Mouse (Mus musculus): ENCODE data around the gene Ell.

Gene Ell

GRCm38 (mm10) chr8:70600473-70601270, 61.4 kb downstream of the Ell start:
- peak in 1 of 2 experiments; percentile 48 for DNase-seq

GRCm38 (mm10) chr8:70601271-70601649, 62.0 kb downstream of the Ell start:
- DNase-seq = peak; percentile 75 to 83

DNA sequence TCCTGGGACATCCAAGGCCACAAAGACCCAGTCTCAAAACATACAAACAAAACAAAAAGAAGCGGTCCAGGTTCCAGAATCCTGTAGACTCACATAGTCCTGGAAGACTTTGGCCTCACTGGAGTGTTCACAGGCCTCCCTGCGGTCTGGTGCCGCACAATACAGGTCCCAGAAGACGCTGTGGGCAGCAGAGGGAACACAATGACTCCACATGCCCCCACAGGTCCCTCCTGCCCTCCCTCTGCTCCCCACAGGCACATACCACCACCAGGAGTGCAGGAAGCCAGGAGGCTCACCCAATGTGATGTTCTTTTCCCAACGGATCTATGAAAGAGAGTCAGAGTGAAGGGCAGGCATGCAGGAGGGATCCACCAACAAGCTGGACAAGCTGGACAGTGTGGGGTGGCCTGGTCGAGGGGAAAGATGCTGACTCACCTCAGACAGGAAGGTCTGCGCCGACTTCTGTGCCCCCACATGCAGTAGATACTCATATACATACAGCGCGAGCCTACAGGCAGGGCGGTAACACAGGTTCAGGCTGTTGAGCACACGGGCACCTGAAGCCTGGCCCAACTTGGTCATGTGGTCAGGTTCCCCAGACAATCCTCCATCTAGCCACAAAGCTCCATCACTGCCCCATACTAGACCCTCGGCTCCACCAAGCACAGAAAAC, 63.0 kb downstream of the Ell start:
- DNase-seq = no peak

- DNase-seq = no peak
Measured at GRCm38 (mm10) chr8:70604558-70604957, 65.3 kb downstream of the Ell start.

DNA sequence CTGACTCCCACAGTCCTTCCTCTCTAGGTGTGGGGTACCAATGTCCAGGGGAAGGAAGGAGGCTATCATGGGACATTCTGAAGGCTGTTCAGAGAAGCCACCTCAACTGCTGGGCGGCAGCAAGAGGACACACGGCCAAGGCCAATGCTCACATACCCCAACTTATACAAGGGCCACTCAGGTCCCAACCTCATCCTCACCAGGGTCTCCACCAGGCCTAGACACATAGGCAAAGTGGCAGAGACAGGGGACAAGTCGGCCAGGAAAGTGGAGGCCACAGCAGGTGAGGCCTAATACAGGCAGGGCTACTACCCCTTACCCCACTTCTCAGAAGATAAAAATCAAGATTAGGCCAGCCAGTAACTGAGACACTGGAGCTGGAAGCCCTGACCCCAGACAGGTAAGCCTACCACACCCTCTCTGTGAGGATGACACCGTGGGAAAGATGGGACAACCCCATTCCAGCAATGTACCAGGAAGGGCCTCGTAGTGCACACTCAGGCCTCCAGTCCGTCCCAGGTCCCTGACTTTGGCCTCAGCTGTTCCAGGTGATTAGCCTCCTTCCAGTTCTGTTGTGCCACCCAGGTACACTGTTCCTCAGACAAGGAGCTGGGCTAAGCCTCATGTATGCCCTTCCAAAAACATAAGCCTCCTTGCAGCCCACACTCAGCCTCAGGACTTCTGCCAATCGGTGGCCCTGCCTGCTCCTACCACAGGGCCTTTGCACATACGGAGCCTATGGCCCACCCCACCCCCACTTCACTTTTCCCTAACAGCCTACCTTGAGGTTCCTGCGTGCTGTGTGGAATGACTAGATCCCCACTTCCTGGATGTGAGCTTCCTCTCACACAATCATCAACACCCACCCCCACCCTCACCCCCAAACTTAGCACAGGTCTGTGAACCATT, 66.9 kb downstream of the Ell start:
- no peak for DNase-seq

DNA sequence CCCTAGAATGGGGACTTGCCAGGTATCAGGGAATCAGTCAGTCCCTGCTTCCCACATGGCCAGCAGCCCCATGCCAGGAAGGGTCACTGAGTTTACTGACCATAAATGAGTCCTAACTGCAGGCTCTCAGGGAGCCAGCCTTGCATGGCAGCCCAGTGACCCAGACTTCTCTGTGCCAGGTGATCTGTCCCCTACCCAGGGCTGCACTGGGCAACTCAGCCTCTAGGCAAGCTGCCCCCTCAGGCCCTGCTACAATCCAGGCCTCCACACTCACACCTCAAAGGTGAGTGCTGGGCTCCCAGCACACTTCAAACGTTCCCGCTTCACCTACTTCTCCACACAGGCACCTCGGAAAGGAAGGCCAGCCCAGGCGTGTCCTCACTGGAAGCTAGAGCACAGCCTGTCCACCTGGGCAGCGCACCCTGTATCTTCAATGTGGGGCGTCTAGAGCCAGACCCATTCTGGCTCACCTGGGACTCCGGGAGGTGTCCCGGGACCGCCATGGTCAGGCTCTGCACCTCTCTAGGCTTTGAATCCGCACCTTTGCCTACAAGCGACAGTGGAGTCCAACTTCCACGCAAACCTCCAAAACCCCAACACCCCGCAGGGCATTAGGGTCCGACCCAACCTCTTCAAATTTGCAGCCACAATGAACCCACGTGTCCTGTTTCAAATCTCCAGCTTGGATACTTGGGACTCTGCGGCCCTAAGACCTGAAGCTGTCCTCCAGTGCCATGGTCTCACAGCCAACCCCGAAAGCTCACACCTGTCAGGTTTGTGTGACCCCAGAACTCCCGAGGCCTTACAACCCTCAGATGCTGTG, 67.7 kb downstream of the Ell start:
- DNase-seq = peak in 1 of 2 experiments; percentile 44

GRCm38 (mm10) chr8:70607603-70607897, 68.3 kb downstream of the Ell start:
- DNase-seq = no peak

DNA sequence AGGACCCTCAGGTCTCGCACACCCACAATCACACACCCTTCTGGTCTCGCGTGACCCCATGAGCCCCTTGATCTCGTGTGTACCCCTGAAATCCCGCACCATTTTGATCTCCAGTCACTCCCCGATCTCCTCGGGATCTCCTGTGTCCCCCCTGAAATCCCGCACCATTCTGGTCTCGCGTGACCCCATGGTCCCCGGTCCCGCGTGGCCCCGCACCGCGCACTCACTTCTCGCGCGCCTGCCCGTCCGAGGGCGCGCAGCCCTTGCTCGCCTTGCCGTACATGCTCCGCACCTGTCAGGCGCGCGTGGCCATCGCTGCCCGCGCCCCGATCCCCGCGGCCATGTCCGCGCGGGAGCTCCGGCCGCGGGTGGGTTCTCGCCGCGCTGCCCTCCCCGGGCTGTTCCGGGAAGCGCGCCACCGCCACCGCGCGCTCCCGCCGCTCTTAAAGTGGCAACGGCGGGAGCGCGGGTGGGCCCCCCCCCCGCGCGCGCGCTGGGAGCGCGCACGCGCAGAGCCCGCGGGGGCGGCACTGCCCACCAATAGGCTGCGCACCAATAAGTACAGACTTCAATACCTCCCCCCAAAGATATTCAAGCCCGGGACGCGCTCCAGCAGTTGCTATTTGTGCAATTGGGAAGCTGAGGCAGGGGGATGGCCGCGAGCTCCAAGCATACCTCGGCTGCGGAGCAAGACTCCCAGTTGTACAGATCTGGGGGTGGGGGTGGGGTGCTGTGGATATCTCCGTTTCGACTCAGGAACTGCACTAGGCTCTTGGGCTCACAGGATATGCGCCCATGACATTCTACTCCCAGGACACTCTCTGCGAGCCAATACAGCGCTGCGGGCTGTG, 68.9 kb downstream of the Ell start:
- DNase-seq = no peak

DNA sequence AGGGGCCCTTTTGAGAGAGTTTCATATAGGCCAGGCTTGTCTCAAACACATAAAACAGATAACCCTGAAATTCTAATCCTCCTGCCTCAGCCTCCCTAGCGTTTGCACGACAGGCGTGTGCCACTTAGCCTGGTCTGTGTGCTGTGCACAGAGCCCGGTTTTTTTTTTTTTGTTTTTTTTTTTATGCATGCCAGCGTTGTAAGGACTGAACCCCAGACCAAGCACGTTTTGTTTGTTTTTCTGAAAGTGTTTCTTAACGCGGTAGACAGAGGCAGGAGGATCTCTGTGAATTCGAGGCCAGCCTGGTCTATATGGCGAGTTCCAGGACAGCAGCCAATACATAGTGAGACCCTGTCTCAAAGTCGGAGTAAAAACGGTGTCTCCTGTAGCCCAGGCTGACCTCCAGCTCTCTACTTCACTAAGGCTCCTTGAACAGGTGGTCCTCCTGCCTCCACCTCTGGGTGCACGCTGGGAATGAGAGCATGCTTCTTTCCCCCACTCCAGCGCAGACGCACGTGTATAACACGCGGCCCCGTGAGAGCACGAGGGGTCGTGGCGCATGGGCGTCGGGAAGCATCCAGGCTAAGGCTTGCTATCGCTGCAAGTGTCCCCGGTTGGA, 69.6 kb downstream of the Ell start, which contains the start of gene Ssbp4:
Ssbp4 (minus strand) TSS at position 124 of the 619 bp plus-strand sequence.
- no peak for DNase-seq

DNA sequence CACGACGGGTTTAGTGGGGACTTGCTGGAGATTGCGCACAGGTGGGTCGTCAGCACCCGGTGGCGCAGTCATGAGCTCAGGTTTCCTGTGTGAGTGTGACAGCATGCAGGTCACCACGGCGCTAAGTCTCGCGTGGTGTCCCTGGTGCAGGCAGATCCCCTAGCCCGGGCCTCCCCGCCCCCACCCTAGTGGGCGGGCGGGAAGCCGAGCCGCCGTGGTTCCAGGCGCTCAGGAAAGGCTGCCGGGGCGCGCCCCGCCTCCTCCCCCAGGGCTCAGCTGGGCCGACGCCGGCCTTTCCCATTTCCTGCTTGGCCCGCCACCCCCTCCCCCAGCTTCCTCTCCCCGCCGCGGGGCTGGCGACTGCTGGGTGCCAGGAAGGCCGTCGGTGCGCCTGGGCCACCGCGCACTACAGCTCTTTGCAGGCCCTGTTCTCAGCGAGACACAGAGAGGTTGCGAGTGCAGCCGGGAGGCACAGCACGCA, 70.2 kb downstream of the Ell start:
- DNase-seq = peak; percentile 81 to 85

DNA sequence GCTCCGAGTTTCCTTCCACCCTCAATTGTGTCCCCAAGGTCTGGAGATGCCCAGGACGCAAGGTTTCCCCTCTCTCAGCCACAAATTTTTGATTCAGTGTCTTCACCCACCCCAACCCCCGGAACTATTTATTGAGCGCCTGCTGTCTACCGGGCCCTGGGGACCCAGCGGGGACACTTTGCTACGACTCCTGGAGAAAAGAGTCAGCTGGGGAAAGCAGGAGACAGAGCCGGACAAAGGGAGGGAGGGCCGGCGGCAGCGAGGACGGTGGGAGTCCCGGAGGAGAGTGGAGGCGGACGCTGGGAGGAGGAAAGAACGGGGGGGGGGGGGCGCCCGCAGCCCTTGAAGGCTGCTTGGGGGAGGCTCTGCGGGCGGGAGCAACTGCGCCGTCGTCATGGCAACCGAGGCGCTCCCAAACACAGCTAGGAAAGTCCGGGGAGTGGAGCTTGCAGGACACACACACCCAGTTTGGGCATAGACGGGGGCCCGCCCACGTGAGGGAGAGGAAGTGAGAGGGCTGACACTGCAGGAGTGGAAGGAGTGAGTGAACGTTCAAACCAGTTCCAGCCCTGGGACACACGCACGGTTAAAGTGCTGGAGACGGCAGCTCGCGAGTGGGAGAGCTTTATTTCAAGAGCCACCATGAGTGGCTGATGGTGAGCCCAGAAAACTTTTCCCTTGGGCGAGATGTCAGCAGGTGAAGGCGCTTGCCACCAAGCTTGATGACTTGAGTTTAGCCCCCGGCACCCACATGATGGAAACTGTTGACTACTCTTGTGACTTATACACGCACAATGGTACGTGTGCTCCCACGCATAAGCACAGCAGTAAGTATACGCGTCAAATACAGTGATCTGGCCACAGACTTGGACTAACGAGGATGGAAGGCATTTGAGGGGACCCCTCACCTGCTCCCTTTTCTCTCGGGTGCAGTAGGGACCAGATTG, 70.9 kb downstream of the Ell start:
- DNase-seq = peak; percentile 84 to 91

DNA sequence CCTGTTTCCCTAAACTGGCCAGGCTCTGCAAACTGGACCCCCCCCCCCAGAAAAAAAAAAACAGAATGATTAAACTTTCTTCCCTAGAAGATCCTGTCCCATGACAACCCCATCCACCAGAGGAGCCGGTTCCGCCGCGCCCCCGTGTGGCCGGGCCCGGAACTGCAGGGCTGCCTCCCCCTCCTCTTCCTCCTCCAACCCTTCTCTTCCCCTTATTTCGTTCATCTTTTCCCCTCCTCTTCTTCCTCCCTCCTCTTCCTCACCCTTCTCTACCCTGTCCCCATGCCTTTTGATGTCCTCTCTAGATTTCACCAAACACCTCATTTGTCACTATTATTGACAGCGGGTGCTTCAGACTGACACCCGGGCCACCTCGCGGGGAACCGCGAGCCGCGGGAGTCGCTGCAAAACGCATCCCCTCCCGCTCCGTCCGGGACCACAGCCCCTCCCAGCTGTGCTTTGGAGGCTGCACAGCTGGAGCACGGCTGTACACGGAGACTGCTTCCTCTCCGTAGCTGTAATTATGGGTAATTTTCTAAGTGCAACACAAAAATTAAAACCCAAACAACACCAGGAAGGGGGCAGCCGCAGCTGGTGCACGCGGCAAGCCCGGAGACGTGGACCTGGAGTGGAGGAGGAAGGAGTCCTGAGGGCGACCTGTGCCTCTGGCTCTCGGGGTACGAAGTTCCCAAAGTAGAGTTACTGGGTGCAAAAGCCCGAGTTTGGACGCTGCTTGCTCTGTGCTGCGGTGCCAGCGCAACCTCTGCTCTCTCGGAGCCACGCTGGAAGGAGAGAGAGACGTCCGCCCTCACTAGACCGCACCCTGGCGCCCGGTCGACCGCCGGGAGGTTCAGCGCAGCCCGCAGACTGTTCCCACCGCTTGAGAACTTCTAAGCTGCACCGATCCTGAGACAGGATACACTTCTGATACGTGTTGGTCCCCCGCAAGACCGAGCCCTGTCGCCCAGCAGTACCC, 71.8 kb downstream of the Ell start:
- DNase-seq = peak; percentile 62 to 80

GRCm38 (mm10) chr8:70611849-70612248, 72.6 kb downstream of the Ell start:
- DNase-seq = peak; percentile 74 to 90

DNA sequence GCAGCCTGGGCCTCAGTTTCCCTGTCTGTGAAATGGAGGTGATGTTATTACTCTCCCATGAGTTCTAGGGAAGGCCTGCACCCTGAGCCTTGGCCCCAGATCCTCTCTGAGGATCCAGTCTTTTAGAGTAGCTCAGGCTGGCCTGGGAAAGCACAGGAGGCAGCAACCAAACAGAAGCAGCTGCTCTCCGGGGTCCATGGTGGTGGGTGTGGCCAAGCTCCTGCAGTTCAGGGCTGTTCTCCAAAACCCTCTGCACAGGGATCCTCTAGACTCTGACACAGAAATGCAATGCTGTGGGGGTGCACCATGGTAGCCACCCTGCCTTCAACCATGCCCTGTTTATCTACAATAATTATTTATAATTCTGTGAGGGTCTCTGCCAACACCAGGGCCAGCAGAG, 74.5 kb downstream of the Ell start:
- no peak for DNase-seq

DNA sequence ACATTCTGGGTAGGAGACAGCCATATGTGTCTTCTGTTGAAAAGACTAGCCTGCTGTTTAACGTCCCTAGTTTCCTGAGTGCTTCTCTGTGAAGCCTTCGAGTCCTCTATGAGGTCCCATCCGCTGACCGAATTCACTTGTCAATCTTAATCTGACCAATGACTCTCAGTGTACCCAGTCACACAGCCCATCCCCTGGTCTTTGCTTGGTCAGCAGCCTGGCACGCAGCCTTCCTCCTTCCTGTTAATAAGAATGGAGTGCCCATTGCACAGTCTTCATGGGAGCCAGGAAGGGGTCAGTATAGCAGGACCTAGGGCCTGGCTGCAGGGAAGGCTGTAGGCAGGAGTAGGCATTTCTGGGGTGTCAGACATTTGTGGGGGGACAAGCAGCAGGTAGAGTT, 75.2 kb downstream of the Ell start:
- no peak for DNase-seq

GRCm38 (mm10) chr8:70615281-70615680, 76.0 kb downstream of the Ell start:
- no peak for DNase-seq

DNA sequence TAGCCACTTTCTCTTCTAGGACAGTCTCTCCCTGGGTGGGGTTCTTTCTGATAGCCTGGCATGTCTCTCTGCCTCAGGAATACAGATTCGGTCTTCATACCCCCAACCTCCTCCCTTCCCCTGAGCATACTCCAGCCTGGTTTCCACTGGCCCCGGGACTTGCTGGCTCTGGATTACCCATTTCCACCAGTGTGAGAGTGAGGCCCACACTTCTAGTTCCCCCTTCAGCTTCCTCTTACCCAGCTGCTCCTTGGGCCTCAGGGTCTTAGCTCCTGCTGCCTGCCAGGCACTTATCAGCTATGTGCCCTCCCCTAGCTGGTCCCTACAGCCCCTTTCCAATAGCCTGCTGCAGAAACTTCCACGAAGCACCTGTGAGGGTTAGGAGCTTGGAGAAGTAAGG, 76.6 kb downstream of the Ell start, which contains the start of gene Lrrc25:
Lrrc25 (plus strand) TSS at position 262 of the 400 bp plus-strand sequence.
- no peak for DNase-seq

DNA sequence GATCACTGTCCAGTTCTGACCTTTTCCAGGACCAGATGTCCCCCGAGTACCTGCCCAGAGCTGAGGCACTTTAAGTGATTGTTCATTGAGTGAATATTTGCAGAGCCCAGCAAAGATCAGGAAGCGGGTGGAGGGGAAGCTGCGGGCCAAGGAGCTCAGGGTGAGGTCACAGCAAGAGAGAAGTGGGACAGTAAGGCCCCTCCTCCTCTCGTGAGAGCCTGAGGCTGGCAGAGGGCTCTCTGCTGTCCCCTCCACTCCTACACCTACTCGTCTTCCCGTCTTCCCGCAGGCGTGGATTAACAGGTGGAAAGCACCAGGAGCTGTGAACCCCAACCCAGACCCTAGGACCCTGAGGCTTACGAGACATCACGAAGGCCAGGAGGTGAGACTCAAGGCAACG, 77.4 kb downstream of the Ell start:
- DNase-seq = no peak

Data from kidney, adult 8-10 months (tissue).